10 mouse cellular contexts compared by ENCODE assay signal in genomic region chr1:134066554-134066953, GRCm38 (mm10). TPM values are rescaled to one million over a fixed set of nuclear protein-coding genes. Genes with fewer than 3 reads are reported as not detected.
DNase-seq lines count a peak whose midpoint lies in the region; ATAC-seq and TF ChIP-seq lines count a peak whose summit lies in the region.
"Had no signal": no experiment of that assay in that cellular context is flagged by ENCODE, and none has a peak within 500 bp of the region (broad histone marks: within the 10 kb centered on the region; RNA-seq: fewer than 3 reads in every experiment).

No protein-coding gene starts in this region.

- H3K27me3 ChIP-seq in hindbrain, embryonic 10.5 days (ENCODE audit: insufficient read depth, poor library complexity, severe bottlenecking) = no peaks in the 10 kb centered on the region
- H3K27me3 ChIP-seq in hindbrain, embryonic 16.5 days (replicated peaks; ENCODE audit: control insufficient read depth, insufficient read depth, low read length) = no peaks in the 10 kb centered on the region
- no peaks in the 10 kb centered on the region for H3K27me3 ChIP-seq in thymus, adult 2 months (ENCODE audit: control insufficient read depth, insufficient read depth, low read length)
- H3K27me3 ChIP-seq in intestine, embryonic 16.5 days (replicated peaks; ENCODE audit: control insufficient read depth, insufficient read depth, low read length) = no peaks in the 10 kb centered on the region

- no peak overlapping the region for H3K4me3 ChIP-seq in hindbrain, embryonic 10.5 days
- no peak overlapping the region for H3K4me3 ChIP-seq in hindbrain, embryonic 16.5 days (ENCODE audit: low read length)
- no peak overlapping the region for H3K4me3 ChIP-seq in thymus, adult 2 months (ENCODE audit: control insufficient read depth, insufficient read depth, low read length)
- no peak overlapping the region for H3K4me3 ChIP-seq in intestine, embryonic 16.5 days (ENCODE audit: low read length)
- H3K4me3 ChIP-seq: erythroblast, embryonic 14.5 days had no signal

- no peak for ATAC-seq in hindbrain, embryonic 16.5 days
- no peak for ATAC-seq in intestine, embryonic 16.5 days

- H3K36me3 ChIP-seq in hindbrain, embryonic 10.5 days = no peaks in the 10 kb centered on the region
- no peaks in the 10 kb centered on the region for H3K36me3 ChIP-seq in hindbrain, embryonic 16.5 days (ENCODE audit: control insufficient read depth, insufficient read depth, low read length)
- H3K36me3 ChIP-seq in thymus, adult 2 months (ENCODE audit: control insufficient read depth, insufficient read depth, low read length) = no peaks in the 10 kb centered on the region
- H3K36me3 ChIP-seq in intestine, embryonic 16.5 days (ENCODE audit: control insufficient read depth, insufficient read depth, low read length) = no peaks in the 10 kb centered on the region
- H3K36me3 ChIP-seq: G1E had no signal

- peaks cover 94% of the 10 kb centered on the region for H3K4me1 ChIP-seq in hindbrain, embryonic 10.5 days (replicated peaks)
- peaks cover 35% of the 10 kb centered on the region for H3K4me1 ChIP-seq in hindbrain, embryonic 16.5 days (ENCODE audit: control insufficient read depth, insufficient read depth, low read depth, low read length)
- peaks cover 72% of the 10 kb centered on the region for H3K4me1 ChIP-seq in thymus, adult 2 months (replicated peaks; ENCODE audit: control insufficient read depth, insufficient read depth, low read length)
- peaks cover 73% of the 10 kb centered on the region for H3K4me1 ChIP-seq in intestine, embryonic 16.5 days (ENCODE audit: control insufficient read depth, insufficient read depth, low read length)

- H3K27ac ChIP-seq in hindbrain, embryonic 10.5 days = peak overlapping the region; percentile 98
- no peak overlapping the region for H3K27ac ChIP-seq in hindbrain, embryonic 16.5 days (ENCODE audit: low read depth, low read length)
- H3K27ac ChIP-seq in thymus, adult 2 months (ENCODE audit: control insufficient read depth, insufficient read depth, low read length) = peak overlapping the region; percentile 84
- H3K27ac ChIP-seq in intestine, embryonic 16.5 days (ENCODE audit: low read length) = peak overlapping the region; percentile 74

- no peak overlapping the region for H3K9ac ChIP-seq in hindbrain, embryonic 16.5 days (ENCODE audit: low read depth, low read length)
- H3K9ac ChIP-seq in intestine, embryonic 16.5 days (ENCODE audit: low read depth, low read length) = no peak overlapping the region

- TF ChIP-seq CTCF in thymus, adult 2 months (IDR thresholded peaks at IDR 0.05; ENCODE audit: borderline replicate concordance, control insufficient read depth, extremely low read depth, insufficient read depth, low read length, poor library complexity) = no peak

- TF ChIP-seq POLR2A in thymus, adult 2 months (IDR thresholded peaks at IDR 0.05; ENCODE audit: control insufficient read depth, extremely low read depth, insufficient read depth, low read length, poor library complexity) = no peak

- DNase-seq in hindbrain, embryonic 10.5 days (ENCODE audit: low spot score) = no peak
- no peak for DNase-seq in thymus, adult 2 months
- DNase-seq in thymus, postnatal 10 days (ENCODE audit: low spot score in 2 of 2) = no peak
- peak; percentile 44 for DNase-seq in thymus, postnatal 25 days
- DNase-seq in right cerebral cortex, postnatal 36 days (ENCODE audit: low spot score in 2 of 2) = no peak
- no peak for DNase-seq in left cerebral cortex, adult 9 months (ENCODE audit: low spot score in 2 of 2)

- 61% methylated on average over 3 of the region's 3 CpGs for WGBS in hindbrain, embryonic 10.5 days
- WGBS in hindbrain, embryonic 16.5 days = 56% methylated on average over 3 of the region's 3 CpGs
- WGBS in thymus, adult 2 months = 31% methylated on average over 3 of the region's 3 CpGs
- WGBS in intestine, embryonic 16.5 days = 34% methylated on average over 3 of the region's 3 CpGs

- no peaks in the 10 kb centered on the region for H3K9me3 ChIP-seq in hindbrain, embryonic 10.5 days
- no peaks in the 10 kb centered on the region for H3K9me3 ChIP-seq in hindbrain, embryonic 16.5 days (ENCODE audit: control insufficient read depth, low read length)
- H3K9me3 ChIP-seq in intestine, embryonic 16.5 days (ENCODE audit: control insufficient read depth, low read length) = no peaks in the 10 kb centered on the region
- H3K9me3 ChIP-seq: G1E had no signal

- no peak overlapping the region for H3K4me2 ChIP-seq in hindbrain, embryonic 16.5 days (ENCODE audit: low read length)
- no peak overlapping the region for H3K4me2 ChIP-seq in intestine, embryonic 16.5 days (ENCODE audit: low read depth, low read length)

RNA-seq across cellular contexts. Expression of gene Btg2, which starts 12.4 kb away (rescaled TPM):
- polyA plus RNA-seq in hindbrain, embryonic 10.5 days (2016; fragmentation: Nextera tagmentation; extraction: Ambion mirVana) = 100.0 and 117 TPM in 2 replicates
- polyA plus RNA-seq in hindbrain, embryonic 16.5 days (2015; fragmentation: Nextera tagmentation; extraction: Ambion mirVana) = 28.0 and 28.5 TPM in 2 replicates
- polyA plus RNA-seq in thymus, adult 2 months (2012; rRNA removed) = 432 and 481 TPM in 2 replicates
- polyA plus RNA-seq in intestine, embryonic 16.5 days (2015; fragmentation: Nextera tagmentation; extraction: Ambion mirVana) = 42.9 and 43.2 TPM in 2 replicates

RNA-seq across cellular contexts. Expression of gene Fmod, which starts 29.5 kb away (rescaled TPM):
- polyA plus RNA-seq in hindbrain, embryonic 10.5 days (2016; fragmentation: Nextera tagmentation; extraction: Ambion mirVana) = 3.6 and 9.8 TPM in 2 replicates
- polyA plus RNA-seq in hindbrain, embryonic 16.5 days (2015; fragmentation: Nextera tagmentation; extraction: Ambion mirVana) = 11.8 and 24.0 TPM in 2 replicates
- polyA plus RNA-seq in thymus, adult 2 months (2012; rRNA removed) = 3.5 and 4.4 TPM in 2 replicates
- polyA plus RNA-seq in intestine, embryonic 16.5 days (2015; fragmentation: Nextera tagmentation; extraction: Ambion mirVana) = 8.7 and 8.8 TPM in 2 replicates
- polyA plus RNA-seq: erythroblast, embryonic 14.5 days; G1E had no signal

RNA-seq across cellular contexts. Expression of gene Chit1, which starts 44.5 kb away (rescaled TPM):
- polyA plus RNA-seq in hindbrain, embryonic 10.5 days (2016; fragmentation: Nextera tagmentation; extraction: Ambion mirVana) = not detected in 2 replicates
- 0.15 and 0.73 TPM in 2 replicates for polyA plus RNA-seq in hindbrain, embryonic 16.5 days (2015; fragmentation: Nextera tagmentation; extraction: Ambion mirVana)
- polyA plus RNA-seq in thymus, adult 2 months (2012; rRNA removed) = 0.54 and 0.78 TPM in 2 replicates
- polyA plus RNA-seq in intestine, embryonic 16.5 days (2015; fragmentation: Nextera tagmentation; extraction: Ambion mirVana) = not detected in 2 replicates
- polyA plus RNA-seq: erythroblast, embryonic 14.5 days; G1E had no signal
